Mouse (Mus musculus): ENCODE measurements around the gene Chia1.
A peak's percentile ranks its signal among the peaks of the same experiment; 100 is the strongest.
"Not testable (repeated sequence)": the region's sequence is repeated elsewhere in the genome, so short reads cannot be mapped to it uniquely, and the experiment has no call there.

Chia1 gene

GRCm38 (mm10) chr3:106112929-106113328 is at the start of gene Chia1:
Gene Chia1 (plus strand): TSS chr3:106113229.
- no peak for DNase-seq

- DNase-seq: not testable (repeated sequence)
These were observed 45.3 kb upstream of the Chia1 start for GRCm38 (mm10) chr3:106067707-106068106.

GRCm38 (mm10) chr3:106070994-106071393 is 42.0 kb upstream of the Chia1 start:
- DNase-seq: no peak

GRCm38 (mm10) chr3:106074824-106075223 is 38.2 kb upstream of the Chia1 start:
- DNase-seq: no peak

GRCm38 (mm10) chr3:106126999-106127398 is 14.0 kb downstream of the Chia1 start:
- DNase-seq: no peak

GRCm38 (mm10) chr3:106128807-106129493 is 15.9 kb downstream of the Chia1 start:
- DNase-seq: no peak

GRCm38 (mm10) chr3:106131690-106132089 is 18.7 kb downstream of the Chia1 start:
- DNase-seq: peak; percentile 94

- DNase-seq: no peak
These were observed 31.1 kb downstream of the Chia1 start for GRCm38 (mm10) chr3:106144081-106144480.

- no peak for DNase-seq
These were observed 41.4 kb downstream of the Chia1 start for GRCm38 (mm10) chr3:106154413-106154812.

GRCm38 (mm10) chr3:106167464-106167863 is 54.4 kb downstream of the Chia1 start, which contains the start of gene Chil3:
Gene Chil3 (minus strand): TSS chr3:106167564.
- DNase-seq: no peak

GRCm38 (mm10) chr3:106170522-106171053 is 57.6 kb downstream of the Chia1 start:
- no peak for DNase-seq

GRCm38 (mm10) chr3:106171135-106171731 is 58.2 kb downstream of the Chia1 start:
- DNase-seq: no peak

GRCm38 (mm10) chr3:106172506-106172905 is 59.5 kb downstream of the Chia1 start:
- DNase-seq: not testable (repeated sequence)

- DNase-seq: not testable (repeated sequence)
These were observed 61.9 kb downstream of the Chia1 start for GRCm38 (mm10) chr3:106174971-106175370.

GRCm38 (mm10) chr3:106177509-106178189 is 64.6 kb downstream of the Chia1 start:
- DNase-seq: no peak

Measured in cerebellum, adult 8-10 months (tissue).